Mouse (Mus musculus): ENCODE results near the gene Pgls.

The Pgls gene

GRCm38 (mm10) chr8:71591471-71592373 lies at the start of gene Pgls:
Gene Pgls, plus strand, starts transcription at chr8:71592176.
- peaks cover 71% of the 10 kb centered on the region for H3K4me1 ChIP-seq (replicated peaks; ENCODE audit: low read depth, low read length)
- H3K27me3 ChIP-seq (ENCODE audit: insufficient read depth, low read length) = peaks cover 4% of the 10 kb centered on the region; the same call in 1 of the 2 replicates
- H3K36me3 ChIP-seq (ENCODE audit: insufficient read depth, low read length) = peaks cover 30% of the 10 kb centered on the region

GRCm38 (mm10) chr8:71542632-71543343 lies 49.2 kb upstream of the Pgls start, which contains the start of gene Mvb12a:
Gene Mvb12a, plus strand, starts transcription at chr8:71542922.
- peaks cover 28% of the 10 kb centered on the region for H3K27me3 ChIP-seq (ENCODE audit: insufficient read depth, low read length)
- H3K36me3 ChIP-seq (ENCODE audit: insufficient read depth, low read length) = peaks cover 30% of the 10 kb centered on the region
- H3K4me1 ChIP-seq (replicated peaks; ENCODE audit: low read depth, low read length) = peaks cover 29% of the 10 kb centered on the region
- H3K9me3 ChIP-seq (ENCODE audit: low read length) = no peaks in the 10 kb centered on the region
- TF ChIP-seq POU5F1 (IDR thresholded peaks at IDR 0.05; ENCODE audit: borderline replicate concordance, low read length) (no peak), NANOG (IDR thresholded peaks at IDR 0.05; ENCODE audit: borderline replicate concordance, low read length) (no peak; the same call in 1 of the 2 replicates), CTCF (conservative IDR thresholded peaks at IDR 0.05; ENCODE audit: low read length) (no peak)
- H3K4me3 ChIP-seq (replicated peaks; ENCODE audit: low read length) = peak within 1 kb of the TSS; percentile 97

More at GRCm38 (mm10) chr8:71591471-71592373, at the start of gene Pgls:
- TF ChIP-seq CTCF (conservative IDR thresholded peaks at IDR 0.05; ENCODE audit: low read length) (no peak), POU5F1 (IDR thresholded peaks at IDR 0.05; ENCODE audit: borderline replicate concordance, low read length) (no peak), NANOG (IDR thresholded peaks at IDR 0.05; ENCODE audit: borderline replicate concordance, low read length) (no peak)
- no peaks in the 10 kb centered on the region for H3K9me3 ChIP-seq (ENCODE audit: low read length)
- H3K4me3 ChIP-seq (replicated peaks; ENCODE audit: low read length) = peak within 1 kb of the TSS; percentile 95

GRCm38 (mm10) chr8:71543755-71544154 lies 48.2 kb upstream of the Pgls start:
- TF ChIP-seq POU5F1 (IDR thresholded peaks at IDR 0.05; ENCODE audit: borderline replicate concordance, low read length) (no peak), NANOG (IDR thresholded peaks at IDR 0.05; ENCODE audit: borderline replicate concordance, low read length) (no peak), CTCF (conservative IDR thresholded peaks at IDR 0.05; ENCODE audit: low read length) (no peak)
- Histone ChIP-seq H3K36me3 (ENCODE audit: insufficient read depth, low read length) (peaks cover 38% of the 10 kb centered on the region), H3K4me1 (replicated peaks; ENCODE audit: low read depth, low read length) (peaks cover 25% of the 10 kb centered on the region), H3K27me3 (ENCODE audit: insufficient read depth, low read length) (peaks cover 18% of the 10 kb centered on the region), H3K4me3 (replicated peaks; ENCODE audit: low read length) (peak overlapping the region; percentile 97), H3K9me3 (ENCODE audit: low read length) (no peaks in the 10 kb centered on the region)

- H3K4me1 ChIP-seq (replicated peaks; ENCODE audit: low read depth, low read length) = peaks cover 27% of the 10 kb centered on the region
- H3K9me3 ChIP-seq (ENCODE audit: low read length) = no peaks in the 10 kb centered on the region
- no peak overlapping the region for H3K4me3 ChIP-seq (replicated peaks; ENCODE audit: low read length)
- TF ChIP-seq NANOG (IDR thresholded peaks at IDR 0.05; ENCODE audit: borderline replicate concordance, low read length) (no peak), CTCF (conservative IDR thresholded peaks at IDR 0.05; ENCODE audit: low read length) (no peak), POU5F1 (IDR thresholded peaks at IDR 0.05; ENCODE audit: borderline replicate concordance, low read length) (no peak)
- peaks cover 40% of the 10 kb centered on the region for H3K36me3 ChIP-seq (ENCODE audit: insufficient read depth, low read length)
- H3K27me3 ChIP-seq (ENCODE audit: insufficient read depth, low read length) = peaks cover 9% of the 10 kb centered on the region; the same call in 1 of the 2 replicates
Observed at GRCm38 (mm10) chr8:71545053-71545452, 46.9 kb upstream of the Pgls start.

GRCm38 (mm10) chr8:71547590-71547989 lies 44.4 kb upstream of the Pgls start:
- Histone ChIP-seq H3K4me3 (replicated peaks; ENCODE audit: low read length) (no peak overlapping the region), H3K4me1 (replicated peaks; ENCODE audit: low read depth, low read length) (peaks cover 25% of the 10 kb centered on the region), H3K27me3 (ENCODE audit: insufficient read depth, low read length) (0 out of 2 replicates have a peak, but pooled peaks cover under 1% of the 10 kb centered on the region), H3K36me3 (ENCODE audit: insufficient read depth, low read length) (peaks cover 40% of the 10 kb centered on the region), H3K9me3 (ENCODE audit: low read length) (no peaks in the 10 kb centered on the region)
- no peak for TF ChIP-seq CTCF (conservative IDR thresholded peaks at IDR 0.05; ENCODE audit: low read length)
- no peak for TF ChIP-seq POU5F1 (IDR thresholded peaks at IDR 0.05; ENCODE audit: borderline replicate concordance, low read length)
- no peak for TF ChIP-seq NANOG (IDR thresholded peaks at IDR 0.05; ENCODE audit: borderline replicate concordance, low read length)

GRCm38 (mm10) chr8:71550754-71551153 lies 41.2 kb upstream of the Pgls start:
- peaks cover 18% of the 10 kb centered on the region for H3K27me3 ChIP-seq (ENCODE audit: insufficient read depth, low read length)
- H3K4me3 ChIP-seq (replicated peaks; ENCODE audit: low read length) = no peak overlapping the region
- H3K36me3 ChIP-seq (ENCODE audit: insufficient read depth, low read length) = peaks cover 29% of the 10 kb centered on the region
- peaks cover 26% of the 10 kb centered on the region for H3K4me1 ChIP-seq (replicated peaks; ENCODE audit: low read depth, low read length)
- H3K9me3 ChIP-seq (ENCODE audit: low read length) = no peaks in the 10 kb centered on the region
- TF ChIP-seq POU5F1 (IDR thresholded peaks at IDR 0.05; ENCODE audit: borderline replicate concordance, low read length) = no peak
- TF ChIP-seq CTCF (conservative IDR thresholded peaks at IDR 0.05; ENCODE audit: low read length) = no peak
- no peak for TF ChIP-seq NANOG (IDR thresholded peaks at IDR 0.05; ENCODE audit: borderline replicate concordance, low read length)

GRCm38 (mm10) chr8:71552770-71553169 lies 39.2 kb upstream of the Pgls start:
- Histone ChIP-seq H3K36me3 (ENCODE audit: insufficient read depth, low read length) (peaks cover 10% of the 10 kb centered on the region), H3K9me3 (ENCODE audit: low read length) (no peaks in the 10 kb centered on the region), H3K27me3 (ENCODE audit: insufficient read depth, low read length) (peaks cover 38% of the 10 kb centered on the region), H3K4me3 (replicated peaks; ENCODE audit: low read length) (no peak overlapping the region), H3K4me1 (replicated peaks; ENCODE audit: low read depth, low read length) (peaks cover 23% of the 10 kb centered on the region)
- TF ChIP-seq POU5F1 (IDR thresholded peaks at IDR 0.05; ENCODE audit: borderline replicate concordance, low read length) = no peak
- TF ChIP-seq NANOG (IDR thresholded peaks at IDR 0.05; ENCODE audit: borderline replicate concordance, low read length) = no peak
- no peak for TF ChIP-seq CTCF (conservative IDR thresholded peaks at IDR 0.05; ENCODE audit: low read length)

GRCm38 (mm10) chr8:71554001-71554400 lies 38.0 kb upstream of the Pgls start:
- Histone ChIP-seq H3K4me1 (replicated peaks; ENCODE audit: low read depth, low read length) (peaks cover 25% of the 10 kb centered on the region), H3K27me3 (ENCODE audit: insufficient read depth, low read length) (peaks cover 48% of the 10 kb centered on the region), H3K9me3 (ENCODE audit: low read length) (no peaks in the 10 kb centered on the region), H3K4me3 (replicated peaks; ENCODE audit: low read length) (no peak overlapping the region), H3K36me3 (ENCODE audit: insufficient read depth, low read length) (no peaks in the 10 kb centered on the region)
- TF ChIP-seq CTCF (conservative IDR thresholded peaks at IDR 0.05; ENCODE audit: low read length) (no peak), POU5F1 (IDR thresholded peaks at IDR 0.05; ENCODE audit: borderline replicate concordance, low read length) (no peak), NANOG (IDR thresholded peaks at IDR 0.05; ENCODE audit: borderline replicate concordance, low read length) (no peak)

Measured in E14TG2a.4 (cell line).